ENCODE assay signal across 7 mouse cellular contexts in the genomic region with DNA sequence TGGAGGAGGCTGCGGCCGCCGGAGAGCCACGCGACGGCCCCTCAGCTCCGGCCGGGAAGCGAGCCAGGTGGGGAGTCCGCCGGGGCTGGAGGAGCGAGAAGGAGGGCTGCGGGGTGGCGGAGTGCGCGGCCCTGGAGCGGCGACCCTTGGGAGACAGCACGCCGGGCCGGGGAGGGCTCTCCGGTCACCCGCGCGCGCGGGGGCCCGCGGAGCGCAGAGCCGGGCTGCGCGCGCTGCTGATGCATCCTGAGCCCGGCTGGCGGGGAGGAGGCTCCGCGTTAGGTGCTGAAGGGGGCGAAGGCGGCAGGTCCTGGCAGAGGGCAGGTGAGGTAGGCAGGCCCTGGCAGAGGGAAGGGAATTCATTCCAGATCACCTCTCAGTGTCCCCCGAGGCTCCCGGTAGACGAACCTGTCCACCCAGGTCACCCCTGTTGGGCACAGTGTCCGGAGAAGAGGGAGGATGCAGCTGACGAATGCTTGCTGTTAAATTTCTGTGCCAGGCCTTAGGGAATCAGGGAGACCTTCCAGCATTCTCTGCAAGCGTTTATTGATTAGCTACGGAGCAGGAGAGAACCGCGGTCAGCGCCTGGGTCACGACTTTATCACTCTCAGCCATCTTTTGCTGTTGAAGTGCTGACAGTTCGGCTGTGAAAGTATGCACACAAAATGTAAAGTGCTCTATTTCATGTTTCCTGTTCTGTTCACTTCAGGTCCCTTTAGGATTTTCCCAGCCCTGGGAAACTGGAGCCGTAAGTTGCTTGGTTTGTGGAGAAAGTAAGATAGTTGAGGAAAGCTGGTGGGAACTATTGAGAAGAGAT. TPM values are rescaled to one million over a fixed set of nuclear protein-coding genes. Genes with fewer than 3 reads are reported as not detected.
DNase-seq lines count a peak whose midpoint lies in the region; ATAC-seq and TF ChIP-seq lines count a peak whose summit lies in the region.

No protein-coding gene starts in this region.

- TF ChIP-seq RAD21 in MEL (IDR thresholded peaks at IDR 0.05; ENCODE audit: low read depth, low read length) = no peak

- peak; percentile 63 for DNase-seq in MEL (ENCODE audit: low read depth, low spot score)
- DNase-seq in hindbrain, embryonic 14.5 days (ENCODE audit: low spot score) = peak; percentile 59
- DNase-seq in layer of hippocampus, postnatal 36 days = peak; percentile 42 to 43
- peak; percentile 30 for DNase-seq in spleen, adult 12 weeks (ENCODE audit: low spot score)

- peak; percentile 68 for ATAC-seq in erythroblast, adult 5-6 weeks (replicated peaks; ENCODE audit: low FRiP score, poor library complexity, severe bottlenecking)
- ATAC-seq in hindbrain, embryonic 14.5 days (ENCODE audit: low FRiP score) = peak; percentile 85
- peak; percentile 69 for ATAC-seq in megakaryocyte, adult 5-6 weeks (ENCODE audit: poor library complexity, severe bottlenecking)

- H3K79me2 ChIP-seq in MEL (ENCODE audit: control insufficient read depth, insufficient read depth, low read length, poor library complexity) = peaks cover 5% of the 10 kb centered on the region

- H3K4me2 ChIP-seq in hindbrain, embryonic 14.5 days (replicated peaks) = peak overlapping the region; percentile 58

- no peak for TF ChIP-seq EP300 in MEL (IDR thresholded peaks at IDR 0.05; ENCODE audit: low read depth in 1 of 2, low read length in 2 of 2)

- peak overlapping the region; percentile 65 to 96 for H3K4me3 ChIP-seq in MEL (ENCODE audit: control insufficient read depth in 1 of 2, insufficient read depth in 1 of 2, low read depth in 2 of 2, low read length in 2 of 2)
- peak overlapping the region; percentile 83 for H3K4me3 ChIP-seq in bone marrow, adult 2 months (replicated peaks; ENCODE audit: control insufficient read depth, low read depth, low read length)
- H3K4me3 ChIP-seq in hindbrain, embryonic 14.5 days (replicated peaks; ENCODE audit: low read length) = peak overlapping the region; percentile 89

- H3K27me3 ChIP-seq in MEL (ENCODE audit: control insufficient read depth in 1 of 2, insufficient read depth in 2 of 2, low read length in 2 of 2) = no peaks in the 10 kb centered on the region
- no peaks in the 10 kb centered on the region for H3K27me3 ChIP-seq in hindbrain, embryonic 14.5 days (ENCODE audit: control insufficient read depth, insufficient read depth, low read length)

- 2% methylated on average over 51 of the region's 53 CpGs for WGBS in bone marrow, adult 2 months
- WGBS in hindbrain, embryonic 14.5 days = 2% methylated on average over 52 of the region's 53 CpGs

- TF ChIP-seq POLR2A in MEL (IDR thresholded peaks at IDR 0.05; ENCODE audit: control insufficient read depth in 1 of 2, insufficient read depth in 1 of 2, low read depth in 1 of 2, low read length in 2 of 2, poor library complexity in 1 of 2) = no peak; a peak in 1 of 4 replicates
- TF ChIP-seq POLR2A in bone marrow, adult 2 months (IDR thresholded peaks at IDR 0.05; ENCODE audit: borderline replicate concordance, control insufficient read depth, low read depth, low read length) = no peak

- peaks cover 0 to 9% of the 10 kb centered on the region in 2 experiments; a peak in 3 of 4 replicates for H3K4me1 ChIP-seq in MEL (ENCODE audit: control insufficient read depth in 1 of 2, insufficient read depth in 2 of 2, low read length in 2 of 2)
- peaks cover 1% of the 10 kb centered on the region for H3K4me1 ChIP-seq in bone marrow, adult 2 months (ENCODE audit: control insufficient read depth, insufficient read depth, low read length)
- H3K4me1 ChIP-seq in hindbrain, embryonic 14.5 days (replicated peaks; ENCODE audit: control insufficient read depth, insufficient read depth, low read length) = peaks cover 9% of the 10 kb centered on the region

- H3K9ac ChIP-seq in MEL (ENCODE audit: control insufficient read depth, low read depth, low read length, poor library complexity, severe bottlenecking) = peak overlapping the region; percentile 95
- H3K9ac ChIP-seq in hindbrain, embryonic 14.5 days = peak overlapping the region; percentile 96

- H3K9me3 ChIP-seq in MEL (replicated peaks; ENCODE audit: insufficient read depth, low read length) = no peaks in the 10 kb centered on the region
- no peaks in the 10 kb centered on the region for H3K9me3 ChIP-seq in hindbrain, embryonic 14.5 days (ENCODE audit: control insufficient read depth, low read length)

- H3K36me3 ChIP-seq in MEL (ENCODE audit: control insufficient read depth in 1 of 2, insufficient read depth in 2 of 2, low read length in 2 of 2) = peaks cover 0 to 2% of the 10 kb centered on the region in 2 experiments; a peak in 2 of 4 replicates
- H3K36me3 ChIP-seq in hindbrain, embryonic 14.5 days (replicated peaks; ENCODE audit: control insufficient read depth, insufficient read depth) = no peaks in the 10 kb centered on the region

- H3K27ac ChIP-seq in MEL (ENCODE audit: control insufficient read depth, low read depth, low read length) = peak overlapping the region; percentile 24; the same call in 1 of the 2 replicates
- H3K27ac ChIP-seq in bone marrow, adult 2 months (ENCODE audit: control insufficient read depth, insufficient read depth, low read depth, low read length, poor library complexity) = peak overlapping the region; percentile 94
- H3K27ac ChIP-seq in hindbrain, embryonic 14.5 days = peak overlapping the region; percentile 92

- no peak for TF ChIP-seq CTCF in MEL (IDR thresholded peaks at IDR 0.05 in 2 of 3, conservative IDR thresholded peaks at IDR 0.05 in 1 of 3; ENCODE audit: control insufficient read depth in 1 of 3, insufficient read depth in 1 of 3, low read depth in 2 of 3, low read length in 3 of 3, poor library complexity in 1 of 3, severe bottlenecking in 1 of 3)
- TF ChIP-seq CTCF in bone marrow, adult 2 months (IDR thresholded peaks at IDR 0.05; ENCODE audit: control insufficient read depth, insufficient read depth, low read length) = no peak

TF ChIP-seq in MEL, 35 proteins besides CTCF, POLR2A, EP300 and RAD21 (continues in another document):
- 0 out of 2 replicates have a peak, but pooled peaks have one; percentile 50 for TF ChIP-seq MXI1 (IDR thresholded peaks at IDR 0.05; ENCODE audit: low read depth, low read length)
- TF ChIP-seq E2F4 (IDR thresholded peaks at IDR 0.05; ENCODE audit: borderline replicate concordance, low read depth, low read length) = no peak
- TF ChIP-seq ZKSCAN1 (IDR thresholded peaks at IDR 0.05; ENCODE audit: low read depth, low read length) = no peak
- 0 out of 2 replicates have a peak, but pooled peaks have one; percentile 20 for TF ChIP-seq MAZ (IDR thresholded peaks at IDR 0.05; ENCODE audit: low read depth, low read length)
- no peak for TF ChIP-seq ETS1 (IDR thresholded peaks at IDR 0.05; ENCODE audit: low read depth, low read length)
- no peak for TF ChIP-seq MEF2A (IDR thresholded peaks at IDR 0.05; ENCODE audit: extremely low read depth, insufficient replicate concordance, low read depth, low read length, poor library complexity, severe bottlenecking)
- TF ChIP-seq CHD2 (IDR thresholded peaks at IDR 0.05; ENCODE audit: low read length) = no peak
- no peak for TF ChIP-seq RCOR1 (IDR thresholded peaks at IDR 0.05; ENCODE audit: low read depth, low read length)
- no peak for TF ChIP-seq USF1 (IDR thresholded peaks at IDR 0.05; ENCODE audit: low read depth, low read length)
- TF ChIP-seq MAFK (IDR thresholded peaks at IDR 0.05; ENCODE audit: borderline replicate concordance, low read depth, low read length) = no peak
- TF ChIP-seq TBP (IDR thresholded peaks at IDR 0.05; ENCODE audit: low read depth, low read length) = no peak
- 0 out of 2 replicates have a peak, but pooled peaks have one; percentile 42 for TF ChIP-seq CHD1 (IDR thresholded peaks at IDR 0.05; ENCODE audit: low read depth, low read length)
- TF ChIP-seq GABPA (IDR thresholded peaks at IDR 0.05; ENCODE audit: low read depth, low read length) = no peak
- no peak for TF ChIP-seq HCFC1 (IDR thresholded peaks at IDR 0.05; ENCODE audit: low read depth, low read length)
- TF ChIP-seq POLR2AphosphoS5 (IDR thresholded peaks at IDR 0.05; ENCODE audit: borderline replicate concordance, low read depth, low read length) = no peak
- TF ChIP-seq ELF1 (IDR thresholded peaks at IDR 0.05; ENCODE audit: low read depth, low read length) = no peak
- no peak for TF ChIP-seq MYB (IDR thresholded peaks at IDR 0.05; ENCODE audit: low read depth, low read length)
- no peak for TF ChIP-seq BHLHE40 (IDR thresholded peaks at IDR 0.05; ENCODE audit: borderline replicate concordance, low read depth, low read length)
- TF ChIP-seq POLR2AphosphoS2 (IDR thresholded peaks at IDR 0.05; ENCODE audit: low read length) = no peak
- TF ChIP-seq TAL1 (IDR thresholded peaks at IDR 0.05; ENCODE audit: low read length) = no peak
- TF ChIP-seq MAX (IDR thresholded peaks at IDR 0.05; ENCODE audit: low read length) = no peak
- no peak for TF ChIP-seq NELFE (IDR thresholded peaks at IDR 0.05; ENCODE audit: low read depth, low read length)
- TF ChIP-seq UBTF (IDR thresholded peaks at IDR 0.05; ENCODE audit: borderline replicate concordance, insufficient read depth, low read depth, low read length) = no peak
- TF ChIP-seq ZNF384 (IDR thresholded peaks at IDR 0.05; ENCODE audit: low read depth, low read length) = no peak
- no peak for TF ChIP-seq ZC3H11A (IDR thresholded peaks at IDR 0.05; ENCODE audit: low read depth, low read length)
- TF ChIP-seq ZMIZ1 (IDR thresholded peaks at IDR 0.05; ENCODE audit: low read depth, low read length) = no peak
- 0 out of 2 replicates have a peak, but pooled peaks have one; percentile 26 for TF ChIP-seq SIN3A (IDR thresholded peaks at IDR 0.05; ENCODE audit: low read length)
- TF ChIP-seq USF2 (IDR thresholded peaks at IDR 0.05; ENCODE audit: borderline replicate concordance in 1 of 2, insufficient read depth in 1 of 2, low read depth in 1 of 2, low read length in 2 of 2) = no peak
- no peak for TF ChIP-seq SMC3 (IDR thresholded peaks at IDR 0.05; ENCODE audit: low read depth, low read length)

RNA-seq across cellular contexts. Expression of gene Dtnb, which starts 0.6 kb away (rescaled TPM):
- 18.6 and 20.6 TPM in 2 replicates for total RNA-seq in MEL (2012; rRNA removed)
- polyA plus RNA-seq in MEL (2012; ENCODE audit: insufficient read depth in 1 of 2, insufficient read length in 2 of 2, low read depth in 1 of 2, low replicate concordance in 2 of 2, missing spikeins in 1 of 2) = 10 to 100 TPM in 1 of 2 experiments, not detected in 1; 24.9 TPM
- polyA plus RNA-seq in bone marrow, adult 2 months (2011; ENCODE audit: insufficient read depth, insufficient read length, low replicate concordance, missing spikeins) = 22.5 and 34.6 TPM in 2 replicates
- 7.5 and 14.8 TPM in 2 replicates for total RNA-seq in erythroblast, adult 5-6 weeks (2015; ENCODE audit: low replicate concordance)
- 8.3 and 19.0 TPM in 2 replicates for total RNA-seq in erythroblast, adult 5-6 weeks (2017; ENCODE audit: low replicate concordance)
- polyA plus RNA-seq in hindbrain, embryonic 14.5 days (2014; fragmentation: Nextera tagmentation; extraction: Ambion mirVana) = 53.0 and 58.4 TPM in 2 replicates
- 100 to 1,000 TPM; 116 to 118 TPM for total RNA-seq in layer of hippocampus, postnatal 36 days (2021)
- total RNA-seq in megakaryocyte, adult 5-6 weeks (2015) = 9.1 and 14.8 TPM in 2 replicates
- total RNA-seq in megakaryocyte, adult 5-6 weeks (2017) = 8.1 and 28.5 TPM in 2 replicates

Comparison
In these comparisons a context has a peak if more than half of its experiments do, and no peak if none do; other contexts are left out.
1. Peak in every context shown above with its lines: DNase-seq, ATAC-seq, H3K4me3 ChIP-seq and H3K27ac ChIP-seq.
2. H3K27ac ChIP-seq: peak in every context shown above with its lines; median percentile 94 in bone marrow, adult 2 months; 92 in hindbrain, embryonic 14.5 days; 24 in MEL.